Mouse (Mus musculus) urinary bladder, postnatal 4 days (tissue): Measurements from ENCODE around the gene Mlst8.
A peak's percentile ranks its signal among the peaks of the same experiment; 100 is the strongest.
"Not testable (repeated sequence)": the region's sequence is repeated elsewhere in the genome, so short reads cannot be mapped to it uniquely, and the experiment has no call there.

Experiments
- DNase-seq, 2 experiments: peaks; one replicate each; pipeline ENCODE4 v3.0.0; 2021 to 2022; ENCODE audit warnings: low spot score in 2 of 2

Mlst8 gene

DNA sequence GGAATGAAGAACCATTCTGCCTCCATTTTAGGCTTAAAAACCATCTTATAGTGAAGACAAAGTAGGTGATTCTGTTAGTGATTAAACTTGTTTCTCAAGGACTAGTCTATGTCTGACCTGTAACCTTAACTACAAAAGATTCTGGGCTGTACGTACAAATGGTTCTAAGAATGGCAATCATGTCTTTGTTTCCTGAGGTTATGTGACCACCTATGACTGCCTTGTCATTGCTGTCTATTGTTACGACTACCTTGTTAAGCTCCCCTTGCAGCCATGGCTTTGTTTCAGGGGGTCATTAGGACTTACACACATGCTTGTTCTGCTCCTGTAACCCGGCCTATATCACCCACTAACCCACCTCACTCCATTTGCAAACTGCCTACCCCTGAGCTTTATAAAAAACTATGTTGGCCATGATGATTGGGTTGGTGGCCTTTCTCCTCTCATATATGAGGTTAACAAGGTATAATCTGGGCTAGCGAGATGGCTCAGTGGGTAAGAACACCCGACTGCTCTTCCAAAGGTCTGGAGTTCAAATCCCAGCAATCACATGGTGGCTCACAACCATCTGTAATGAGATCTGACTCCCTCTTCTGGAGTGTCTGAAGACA lies 10.1 kb downstream of the Mlst8 start:
- no peak for DNase-seq

- no peak for DNase-seq
Measured at GRCm38 (mm10) chr17:24463374-24464133, 15.3 kb downstream of the Mlst8 start.

DNA sequence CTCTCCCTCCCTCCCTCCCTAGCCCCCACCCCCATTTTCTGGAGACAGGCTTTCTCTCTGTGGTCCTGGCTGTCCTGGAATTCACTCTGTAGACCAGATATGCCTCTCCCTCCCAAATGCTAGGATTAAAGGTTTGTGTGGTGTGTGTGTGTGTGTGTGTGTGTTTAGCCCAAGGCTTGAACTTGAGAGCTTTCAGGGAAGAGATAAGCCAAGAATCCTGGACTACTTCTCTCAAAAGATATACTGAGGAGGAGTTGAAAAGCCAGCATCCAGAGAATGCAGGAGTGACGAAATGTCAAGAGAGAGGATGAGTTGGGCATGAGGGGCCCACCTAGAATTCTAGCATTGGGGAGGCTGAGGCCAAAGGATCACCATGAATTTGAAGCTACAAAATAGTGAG lies 15.9 kb downstream of the Mlst8 start:
- DNase-seq: no peak

DNA sequence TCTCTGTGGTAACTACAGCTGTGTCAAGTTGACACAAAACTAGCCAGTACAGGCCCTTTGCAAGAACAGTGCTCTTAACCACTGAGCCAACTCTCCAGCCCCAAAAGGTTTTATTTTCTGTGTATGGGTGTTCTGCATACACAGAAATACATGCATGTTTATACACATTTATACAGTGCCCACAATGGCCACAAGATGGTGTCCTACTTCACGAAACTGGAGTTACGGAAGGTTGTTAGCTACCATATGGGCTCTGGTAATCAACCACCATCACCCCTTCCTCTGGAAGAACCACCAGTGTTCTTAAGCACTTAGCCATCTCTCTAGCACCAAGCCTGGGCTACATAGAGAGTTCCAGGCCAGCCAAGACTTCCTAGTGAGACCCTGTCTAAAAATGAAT lies 17.3 kb downstream of the Mlst8 start:
- no peak for DNase-seq

- not testable (repeated sequence) for DNase-seq
Measured at GRCm38 (mm10) chr17:24455523-24456206, 23.2 kb downstream of the Mlst8 start.

DNA sequence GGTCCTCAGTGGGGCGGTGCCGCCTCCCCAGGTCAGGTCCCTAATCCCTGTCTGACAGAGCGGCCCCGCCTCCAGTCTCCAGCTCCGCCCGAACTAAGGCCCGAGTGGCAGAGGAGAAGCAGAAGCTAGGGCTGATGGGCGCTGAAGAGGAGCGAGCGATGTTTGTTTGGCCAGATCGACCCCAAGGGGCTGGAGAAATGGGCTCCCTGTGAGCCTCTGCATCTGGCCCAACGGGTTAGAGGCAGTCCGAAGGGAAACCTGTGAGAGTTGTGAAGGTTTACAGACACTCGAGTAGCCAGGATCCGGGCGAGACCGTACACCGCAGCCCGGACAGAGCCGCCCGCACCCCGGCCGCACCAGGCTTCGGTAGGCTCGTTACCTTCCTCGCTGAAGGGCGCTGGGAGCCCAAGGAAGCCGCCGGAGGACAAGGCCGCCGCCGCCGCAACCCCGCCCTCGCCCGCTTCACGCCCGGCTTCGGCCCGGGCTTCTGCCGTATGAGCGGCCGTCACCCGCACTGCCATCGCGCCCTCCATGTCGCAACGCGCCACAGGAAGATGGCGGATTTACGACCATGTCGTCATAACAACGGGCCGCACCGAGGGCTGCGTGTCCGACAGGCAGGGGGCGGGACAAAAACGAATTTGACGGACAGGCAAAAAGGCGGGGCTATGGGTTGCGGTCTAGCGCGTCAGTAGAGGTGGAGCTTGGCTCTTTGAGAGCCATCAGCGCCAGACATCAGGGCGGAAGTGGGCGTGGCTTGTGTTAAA lies 23.9 kb downstream of the Mlst8 start:
- peak; percentile 99 to 100 for DNase-seq

GRCm38 (mm10) chr17:24454218-24454755 lies 24.6 kb downstream of the Mlst8 start:
- no peak for DNase-seq

- no peak for DNase-seq
Measured at GRCm38 (mm10) chr17:24453372-24453771, 25.5 kb downstream of the Mlst8 start.

DNA sequence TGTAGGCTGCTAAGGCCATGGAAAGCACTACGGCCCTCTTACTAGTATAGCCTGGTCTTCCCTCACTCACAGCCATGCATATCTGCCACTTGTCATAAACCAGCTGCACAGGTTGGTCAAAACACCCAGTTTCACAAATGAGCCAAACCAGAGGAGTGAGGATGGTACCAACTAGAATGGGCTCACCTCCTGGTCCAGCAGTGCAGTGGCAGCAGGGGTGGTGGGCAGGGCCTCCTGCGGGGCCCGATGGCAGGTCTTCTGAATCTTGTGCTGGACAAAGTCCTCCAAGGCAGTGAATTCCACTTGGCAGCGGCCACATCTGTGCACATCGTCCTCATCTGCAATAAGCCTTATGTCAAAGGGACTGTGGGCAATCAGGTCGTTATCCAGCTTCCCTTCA lies 27.7 kb downstream of the Mlst8 start:
- DNase-seq: no peak

- no peak for DNase-seq
Measured at GRCm38 (mm10) chr17:24449507-24449906, 29.4 kb downstream of the Mlst8 start.

GRCm38 (mm10) chr17:24446590-24446989 lies 32.3 kb downstream of the Mlst8 start:
- no peak for DNase-seq

- DNase-seq: no peak
Measured at GRCm38 (mm10) chr17:24443409-24443808, 35.5 kb downstream of the Mlst8 start.

GRCm38 (mm10) chr17:24442632-24443155 lies 36.2 kb downstream of the Mlst8 start, which contains the start of gene Dnase1l2:
TSS of gene Dnase1l2 (minus strand) at chr17:24443105.
- DNase-seq: no peak

GRCm38 (mm10) chr17:24442107-24442506 lies 36.8 kb downstream of the Mlst8 start:
- no peak for DNase-seq

DNA sequence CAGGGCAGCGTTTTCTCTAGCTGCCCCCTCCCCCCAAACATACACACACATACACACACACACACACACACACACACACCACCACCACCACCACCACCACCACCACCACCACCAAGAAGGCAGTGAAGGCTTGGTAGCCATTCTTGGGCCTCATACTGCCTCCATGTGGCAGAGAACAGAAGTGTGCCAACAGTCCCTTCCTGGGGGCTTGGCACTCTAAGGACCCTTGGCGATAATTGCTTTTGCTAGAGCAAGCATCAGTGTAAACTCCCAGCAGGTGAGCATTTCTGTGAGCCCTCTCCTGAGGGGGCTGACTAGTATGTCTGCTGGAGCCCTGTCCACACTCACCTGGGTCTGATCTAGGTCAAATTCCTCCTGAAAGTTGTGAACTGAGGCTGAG lies 37.7 kb downstream of the Mlst8 start:
- DNase-seq: no peak

DNA sequence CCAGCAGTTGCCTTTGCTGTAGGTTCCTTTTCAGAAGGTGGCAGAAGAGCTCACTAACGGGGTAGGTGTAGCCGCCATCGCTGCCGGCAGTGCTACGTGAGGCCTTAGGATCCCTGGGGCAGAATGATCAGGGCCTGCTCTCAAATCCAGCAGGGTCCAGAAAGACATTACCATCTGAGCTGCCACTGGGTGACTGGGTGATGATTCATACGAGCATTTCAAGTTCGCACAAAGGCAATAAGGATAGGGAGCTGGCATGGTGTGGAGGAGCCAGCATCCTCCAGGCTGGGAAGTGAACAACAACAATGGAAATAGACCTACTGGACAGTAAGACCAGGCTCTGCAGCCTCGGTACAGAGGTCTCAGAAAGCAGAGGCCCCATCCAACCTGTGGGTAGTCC lies 38.5 kb downstream of the Mlst8 start:
- no peak for DNase-seq

DNA sequence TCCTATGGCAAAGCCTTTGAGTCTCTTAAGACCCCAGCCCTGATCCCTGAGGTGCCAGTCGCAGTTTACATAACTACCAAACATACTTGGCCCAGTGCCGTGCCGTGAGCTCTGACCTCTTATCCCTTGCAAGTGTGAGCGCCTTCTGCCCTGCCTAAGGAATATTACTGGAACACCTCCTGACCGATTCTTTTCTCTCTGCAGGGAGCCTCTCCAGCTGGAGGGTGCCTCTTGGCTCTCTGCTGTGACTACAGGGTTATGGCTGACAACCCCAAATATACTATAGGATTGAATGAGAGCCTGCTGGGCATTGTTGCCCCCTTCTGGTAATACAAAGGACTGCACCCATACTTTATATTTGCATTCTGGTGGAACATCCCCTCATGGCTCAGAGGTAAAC lies 41.9 kb downstream of the Mlst8 start:
- no peak for DNase-seq

GRCm38 (mm10) chr17:24429201-24429983 lies 49.5 kb downstream of the Mlst8 start:
- DNase-seq: no peak

GRCm38 (mm10) chr17:24427170-24427557 lies 51.7 kb downstream of the Mlst8 start:
- DNase-seq: no peak

- peak; percentile 94 to 96 for DNase-seq
Measured at GRCm38 (mm10) chr17:24426471-24427169, 52.3 kb downstream of the Mlst8 start, which contains the start of gene Eci1. TSS of gene Eci1 (plus strand) at chr17:24426641.
